Mouse (Mus musculus) limb, embryonic 10.5 days (tissue): ENCODE measurements around the gene Maco1. TPM values are rescaled to one million over a fixed set of nuclear protein-coding genes. Genes with fewer than 3 reads are reported as not detected.

Source experiments
- DNase-seq: peaks from one replicate; pipeline ENCODE4 v3.0.0-alpha.2; 2017; ENCODE audit warnings: low spot score
- H3K27ac ChIP-seq: fragments of 300-500 bp; sonication (generic); 2 replicates; pipeline ENCODE4 v1.5.1; 2016; ENCODE audit warnings: mild to moderate bottlenecking
- H3K27me3 ChIP-seq: fragments of 300-500 bp; sonication (generic); 2 replicates; pipeline ENCODE4 v1.6.1; 2016; ENCODE audit warnings: low read depth, mild to moderate bottlenecking; ENCODE audit not compliant: poor library complexity, severe bottlenecking
- H3K36me3 ChIP-seq: fragments of 300-500 bp; sonication (generic); 2 replicates; pipeline ENCODE4 v1.6.1; 2016; ENCODE audit warnings: mild to moderate bottlenecking, moderate library complexity
- H3K4me1 ChIP-seq: fragments of 300-500 bp; sonication (generic); 2 replicates; pipeline ENCODE4 v1.6.1; 2016
- H3K4me3 ChIP-seq: fragments of 300-500 bp; sonication (generic); 2 replicates; pipeline ENCODE4 v1.5.1; 2016; ENCODE audit warnings: mild to moderate bottlenecking, moderate library complexity
- H3K9me3 ChIP-seq: fragments of 300-500 bp; sonication (generic); replicated peaks from 2 replicates; pipeline ENCODE4 v1.6.1; 2016; ENCODE audit warnings: mild to moderate bottlenecking
- WGBS: fragments of 180-500 bp; shearing (Covaris S2); methylation state at CpG from one replicate; pipeline ENCODE4 v1.1.7; 2016; 5-methylcytosine and 5-hydroxymethylcytosine counted together
- polyA plus RNA-seq: library from polyadenylated mRNA; unstranded; fragments of >200 nt; fragmentation: Nextera tagmentation; extraction: Ambion mirVana; gene quantifications from 2 replicates; pipeline ENCODE4 v1.2.1, GENCODE M21; 2016

The Maco1 gene
- polyA plus RNA-seq, 1 experiment from 2014 or later = 48.2 TPM

DNA sequence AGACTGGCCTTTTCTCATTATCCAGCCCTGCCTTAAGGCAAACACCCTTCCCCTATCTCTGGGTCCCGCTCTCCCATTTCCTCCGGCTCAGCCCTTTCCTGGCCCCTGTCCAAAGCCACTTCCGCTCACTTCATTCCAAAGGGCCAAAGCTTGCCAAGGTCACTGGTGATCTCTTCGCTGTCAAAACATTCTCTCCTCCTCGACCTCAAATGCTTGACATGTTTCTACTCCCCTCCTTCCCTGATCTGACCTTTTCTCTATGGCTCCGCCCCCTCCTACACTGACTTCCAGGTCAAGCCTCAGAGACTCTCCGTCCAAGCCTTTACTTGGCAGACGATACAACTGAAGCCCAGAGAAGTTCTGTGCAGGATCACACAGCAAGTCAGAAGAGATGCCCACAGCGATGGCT, 92.3 kb downstream of the Maco1 start:
- Histone ChIP-seq H3K4me3 (no peak overlapping the region), H3K27ac (no peak overlapping the region), H3K27me3 (peaks cover 10% of the 10 kb centered on the region), H3K4me1 (peaks cover 69% of the 10 kb centered on the region), H3K9me3 (no peaks in the 10 kb centered on the region), H3K36me3 (no peaks in the 10 kb centered on the region)
- DNase-seq = no peak
- WGBS = 69% methylated on average over 9 of the region's 9 CpGs

DNA sequence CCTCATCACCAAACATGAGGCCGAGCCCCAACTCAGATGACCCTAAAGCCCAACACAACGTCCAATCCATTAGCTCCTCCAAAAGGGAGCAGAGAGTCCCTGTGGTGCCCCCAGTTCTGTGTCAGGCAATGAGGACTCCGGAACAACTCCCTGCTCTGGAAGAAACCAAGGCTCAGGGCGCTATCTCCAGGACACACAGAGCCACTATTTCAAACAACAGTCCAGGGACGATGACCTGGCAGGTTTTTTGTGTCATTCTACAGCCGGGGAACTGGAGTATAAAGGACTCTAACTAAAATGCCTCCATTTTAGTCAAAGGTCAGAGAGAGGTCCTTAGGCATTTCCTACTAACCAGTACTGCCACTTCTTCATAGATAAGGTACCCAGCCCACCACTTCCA, 92.9 kb downstream of the Maco1 start:
- Histone ChIP-seq H3K4me3 (no peak overlapping the region), H3K27me3 (peaks cover 5% of the 10 kb centered on the region; the same call in 1 of the 2 replicates), H3K36me3 (no peaks in the 10 kb centered on the region), H3K4me1 (peaks cover 71% of the 10 kb centered on the region), H3K9me3 (no peaks in the 10 kb centered on the region), H3K27ac (peak overlapping the region; percentile 26; the same call in 1 of the 2 replicates)
- DNase-seq = no peak
- 85% methylated on average over 6 of the region's 6 CpGs for WGBS

DNA sequence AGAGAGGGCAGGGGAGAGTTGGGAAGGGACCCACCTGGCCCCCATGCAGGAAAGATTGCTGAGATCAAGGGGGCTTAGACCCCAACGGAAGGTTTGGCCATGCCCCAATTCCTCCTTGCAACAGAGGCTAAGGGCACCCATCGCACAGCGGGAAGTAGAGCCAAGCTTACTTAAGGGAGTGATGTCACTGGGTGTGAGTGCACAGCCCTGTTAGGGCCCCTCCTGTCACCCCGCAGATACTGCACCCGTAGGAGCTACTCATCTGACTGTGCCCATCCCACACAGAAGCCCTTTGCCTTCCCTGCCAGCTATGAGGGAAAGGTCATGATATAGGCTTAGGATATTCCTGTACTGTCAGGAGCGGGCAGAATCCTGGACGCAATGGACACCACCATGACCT, 93.6 kb downstream of the Maco1 start:
- H3K27ac ChIP-seq = peak overlapping the region; percentile 26; the same call in 1 of the 2 replicates
- H3K4me1 ChIP-seq = peaks cover 72% of the 10 kb centered on the region
- H3K9me3 ChIP-seq = no peaks in the 10 kb centered on the region
- no peaks in the 10 kb centered on the region for H3K27me3 ChIP-seq
- DNase-seq = no peak
- no peaks in the 10 kb centered on the region for H3K36me3 ChIP-seq
- WGBS = 94% methylated on average over 7 of the region's 7 CpGs
- H3K4me3 ChIP-seq = no peak overlapping the region

DNA sequence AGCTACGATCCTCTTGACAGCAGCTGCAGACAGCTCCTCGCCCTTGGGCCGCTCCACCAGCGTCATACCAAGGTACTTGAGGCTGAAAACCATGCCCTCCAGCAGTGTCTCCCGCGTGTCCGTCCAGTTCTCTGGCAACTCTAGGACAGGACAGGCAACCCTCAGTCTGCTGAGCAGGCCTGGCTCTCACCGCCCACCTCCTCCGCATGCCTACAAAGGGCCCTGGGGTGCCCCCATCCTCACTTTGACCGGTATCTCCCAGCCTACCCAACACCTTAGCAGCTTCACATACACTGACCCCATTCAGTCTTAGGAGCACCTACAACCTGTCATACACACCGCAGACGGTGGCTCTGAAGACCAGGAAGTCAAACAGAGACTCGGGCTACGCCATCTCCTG, 94.2 kb downstream of the Maco1 start:
- no peaks in the 10 kb centered on the region for H3K27me3 ChIP-seq
- H3K4me3 ChIP-seq = no peak overlapping the region
- peaks cover 77% of the 10 kb centered on the region for H3K4me1 ChIP-seq
- H3K36me3 ChIP-seq = no peaks in the 10 kb centered on the region
- 92% methylated on average over 14 of the region's 14 CpGs for WGBS
- H3K27ac ChIP-seq = no peak overlapping the region
- DNase-seq = no peak
- no peaks in the 10 kb centered on the region for H3K9me3 ChIP-seq

DNA sequence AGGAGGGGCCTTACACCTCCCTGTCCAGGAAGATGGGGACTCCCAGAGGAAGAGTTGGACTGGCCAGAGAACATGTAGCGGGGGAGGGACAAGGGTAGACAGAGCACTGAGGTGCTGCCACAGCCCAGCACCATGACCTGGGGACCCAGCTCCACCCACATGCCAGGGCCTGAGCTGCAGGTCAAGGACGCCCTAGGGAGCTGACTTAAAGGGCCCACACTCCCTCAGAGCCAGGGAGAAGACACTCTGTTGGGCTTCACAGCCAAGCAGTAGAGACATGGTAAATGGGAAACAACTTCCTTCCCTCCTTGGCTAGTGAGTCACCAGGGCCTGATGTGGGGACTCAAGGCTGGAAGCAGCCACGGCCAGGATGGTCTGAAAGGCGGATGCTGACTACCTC, 94.8 kb downstream of the Maco1 start:
- no peak overlapping the region for H3K27ac ChIP-seq
- H3K27me3 ChIP-seq = no peaks in the 10 kb centered on the region
- no peaks in the 10 kb centered on the region for H3K9me3 ChIP-seq
- no peak overlapping the region for H3K4me3 ChIP-seq
- DNase-seq = no peak
- WGBS = 81% methylated on average over 4 of the region's 4 CpGs
- H3K36me3 ChIP-seq = no peaks in the 10 kb centered on the region
- peaks cover 79% of the 10 kb centered on the region for H3K4me1 ChIP-seq

DNA sequence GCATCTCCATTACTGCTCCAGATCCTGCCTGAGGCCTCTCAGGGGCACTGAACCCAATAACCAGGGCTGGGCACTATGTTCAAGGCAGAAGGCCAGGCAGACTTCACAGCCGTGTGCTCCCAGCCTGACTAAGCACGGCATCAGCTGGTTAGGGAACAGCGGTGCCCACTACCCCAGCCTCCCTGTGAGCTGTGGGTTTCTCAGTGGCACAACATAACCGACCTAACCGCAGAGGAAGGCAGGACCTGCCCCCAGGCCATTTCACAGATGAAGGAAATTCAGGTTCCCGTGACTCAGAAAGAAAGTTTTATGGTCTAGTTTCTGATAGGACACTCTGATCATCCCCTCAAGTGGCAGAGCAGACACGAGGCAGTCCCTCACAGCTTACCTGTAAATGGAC, 96.2 kb downstream of the Maco1 start:
- Histone ChIP-seq H3K4me1 (peaks cover 83% of the 10 kb centered on the region), H3K4me3 (no peak overlapping the region), H3K9me3 (no peaks in the 10 kb centered on the region), H3K27me3 (no peaks in the 10 kb centered on the region), H3K27ac (no peak overlapping the region), H3K36me3 (no peaks in the 10 kb centered on the region)
- DNase-seq = no peak
- 79% methylated on average over 7 of the region's 7 CpGs for WGBS

DNA sequence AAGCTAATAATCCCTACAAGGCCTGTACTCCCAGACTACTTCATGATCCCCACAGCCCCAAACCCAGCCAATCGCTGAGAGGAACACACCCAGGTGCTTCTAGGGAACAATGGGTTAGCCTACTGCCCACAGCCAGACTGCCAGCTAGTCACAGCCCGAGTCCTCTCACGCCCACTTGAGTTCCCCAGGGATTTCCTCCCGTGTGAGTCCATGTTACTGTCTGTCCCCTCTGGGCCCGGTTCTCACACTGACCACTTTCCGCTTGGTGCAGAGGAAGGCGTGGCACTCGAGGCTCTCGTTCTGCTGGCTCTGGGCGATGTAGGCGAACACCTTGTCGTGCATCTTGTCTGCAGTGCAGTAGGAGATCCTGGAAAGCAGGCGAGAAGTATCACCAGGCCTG, 98.2 kb downstream of the Maco1 start:
- Histone ChIP-seq H3K4me3 (no peak overlapping the region), H3K9me3 (no peaks in the 10 kb centered on the region), H3K27me3 (no peaks in the 10 kb centered on the region), H3K4me1 (peaks cover 90% of the 10 kb centered on the region), H3K27ac (peak overlapping the region; percentile 12; the same call in 1 of the 2 replicates), H3K36me3 (no peaks in the 10 kb centered on the region)
- WGBS = 75% methylated on average over 13 of the region's 13 CpGs
- no peak for DNase-seq

DNA sequence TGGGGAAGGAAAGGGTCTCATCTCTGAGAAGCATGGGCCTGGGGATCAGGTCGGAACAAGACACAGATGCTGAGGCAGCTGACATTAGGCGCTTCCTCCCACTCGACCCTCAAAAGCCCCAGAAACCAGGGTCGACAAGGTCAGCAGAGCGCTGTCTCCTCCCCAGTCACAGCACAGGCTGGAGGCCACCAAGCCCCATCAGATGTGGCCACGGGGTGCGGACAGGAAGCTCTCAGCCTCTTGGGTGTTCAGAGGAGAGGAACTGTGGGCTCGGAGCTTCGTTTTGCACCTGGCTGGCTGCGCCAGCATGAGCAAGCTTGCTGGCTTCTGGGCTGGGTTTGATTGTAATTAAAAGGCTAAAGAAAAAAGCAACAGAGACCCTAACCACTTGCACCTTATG, 98.8 kb downstream of the Maco1 start:
- Histone ChIP-seq H3K27ac (0 out of 2 replicates have a peak overlapping the region, but pooled peaks have one; percentile 65), H3K9me3 (no peaks in the 10 kb centered on the region), H3K4me1 (peaks cover 90% of the 10 kb centered on the region), H3K27me3 (no peaks in the 10 kb centered on the region), H3K36me3 (peaks cover 5% of the 10 kb centered on the region), H3K4me3 (no peak overlapping the region)
- no peak for DNase-seq
- WGBS = 42% methylated on average over 10 of the region's 10 CpGs

DNA sequence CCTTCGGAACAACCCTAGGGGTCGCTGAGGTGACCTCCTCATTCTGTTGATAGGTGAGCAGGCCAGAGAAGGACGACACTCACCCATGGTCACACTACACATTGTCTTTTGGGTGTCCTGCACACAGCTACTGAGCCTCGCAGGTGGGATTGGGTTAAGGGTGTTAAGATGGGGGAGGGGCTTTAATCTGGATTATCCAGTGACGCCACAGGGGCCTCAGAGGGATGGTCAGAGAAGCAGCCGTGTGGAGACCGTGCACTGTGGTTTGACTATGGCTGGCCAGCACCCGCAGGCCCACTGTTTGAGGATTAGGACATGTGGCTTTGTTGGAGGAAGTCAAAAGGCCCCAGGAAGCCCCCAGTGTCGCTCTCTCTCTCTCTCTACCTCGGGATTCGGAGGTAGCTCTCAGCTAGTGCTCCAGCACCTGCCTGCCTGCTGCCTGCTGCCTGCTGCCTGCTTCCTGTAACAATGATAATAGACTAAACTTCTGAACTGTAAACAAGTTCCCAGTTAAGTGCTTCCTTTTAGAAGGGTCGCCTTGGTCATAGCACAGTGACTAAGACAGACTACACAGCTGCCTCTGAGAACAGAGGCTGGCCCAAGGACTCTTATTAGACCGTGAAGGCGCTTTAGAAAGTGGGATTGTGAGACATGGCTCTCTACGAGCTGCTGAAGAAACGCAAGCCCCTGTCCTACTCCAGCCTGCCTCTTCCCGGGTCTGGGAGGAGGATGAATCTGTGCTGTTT, 99.5 kb downstream of the Maco1 start:
- 53% methylated on average over 17 of the region's 17 CpGs for WGBS
- Histone ChIP-seq H3K4me1 (peaks cover 90% of the 10 kb centered on the region), H3K9me3 (no peaks in the 10 kb centered on the region), H3K27me3 (no peaks in the 10 kb centered on the region), H3K27ac (peak overlapping the region; percentile 65), H3K36me3 (peaks cover 11% of the 10 kb centered on the region), H3K4me3 (peak overlapping the region; percentile 2; the same call in 1 of the 2 replicates)
- no peak for DNase-seq

DNA sequence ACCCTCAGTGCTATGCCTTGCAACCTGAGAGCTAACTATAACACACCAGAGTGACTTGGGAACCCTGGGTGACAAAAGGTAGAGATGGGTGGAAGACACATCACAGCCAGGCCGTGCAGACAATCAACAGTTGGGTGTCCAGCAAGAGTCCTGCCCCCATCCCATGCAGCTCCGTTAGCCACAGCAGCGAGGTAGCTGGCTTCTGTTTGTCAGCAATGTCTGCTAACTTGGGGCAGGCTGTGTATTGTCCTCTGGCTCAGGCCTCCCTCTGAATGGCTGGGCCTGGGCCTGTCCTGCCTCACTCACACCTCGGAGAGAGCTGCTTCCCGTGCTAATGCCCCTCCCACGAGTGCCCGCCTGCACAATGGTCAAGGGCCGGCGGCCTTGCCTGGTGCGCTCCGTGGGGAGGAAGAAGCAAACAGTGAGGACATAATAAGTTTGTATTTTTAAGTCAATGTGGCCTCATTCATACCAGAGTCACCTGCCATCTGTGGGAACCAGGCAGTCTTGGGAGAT, 100.2 kb downstream of the Maco1 start:
- H3K4me3 ChIP-seq = no peak overlapping the region
- no peaks in the 10 kb centered on the region for H3K27me3 ChIP-seq
- WGBS = 50% methylated on average over 11 of the region's 11 CpGs
- DNase-seq = peak; percentile 59
- no peaks in the 10 kb centered on the region for H3K9me3 ChIP-seq
- peak overlapping the region; percentile 65 for H3K27ac ChIP-seq
- H3K36me3 ChIP-seq = peaks cover 15% of the 10 kb centered on the region
- H3K4me1 ChIP-seq = peaks cover 87% of the 10 kb centered on the region

Other genes with a start within 250 kb of the Maco1 start
- 1.6 and 2.0 TPM in 2 replicates for gene Man1c1, start 149.1 kb downstream of the Maco1 start, polyA plus RNA-seq
- gene Ldlrap1, start 85.3 kb downstream of the Maco1 start, polyA plus RNA-seq = 14.4 and 20.4 TPM in 2 replicates
- 9.7 and 9.8 TPM in 2 replicates for gene Rhd, start 11.2 kb upstream of the Maco1 start, polyA plus RNA-seq
- 129 and 133 TPM in 2 replicates for gene Tmem50a, start 61.7 kb upstream of the Maco1 start, polyA plus RNA-seq
- gene Rsrp1, start 70.2 kb upstream of the Maco1 start, polyA plus RNA-seq = 299 and 383 TPM in 2 replicates
- 67.3 and 67.9 TPM in 2 replicates for gene Syf2, start 77.6 kb upstream of the Maco1 start, polyA plus RNA-seq